Mouse (Mus musculus) naive thymus-derived CD4-positive, alpha-beta T cell, adult 5 months (primary cell): Measurements from ENCODE around the gene Nhlh1. TPM values are rescaled to one million over a fixed set of nuclear protein-coding genes. Genes with fewer than 3 reads are reported as not detected.

Experiments used
- polyA plus RNA-seq: library from polyadenylated mRNA; unstranded; fragments of 100-300 nt; shearing (Covaris generic); gene quantifications from one replicate; pipeline ENCODE4 v1.2.1, GENCODE M21; 2017

Gene Nhlh1
- not detected for polyA plus RNA-seq

GRCm38 (mm10) chr1:172057491-172057921, at the start of gene Nhlh1:
Gene Nhlh1 (minus strand): TSS chr1:172057573.

DNA sequence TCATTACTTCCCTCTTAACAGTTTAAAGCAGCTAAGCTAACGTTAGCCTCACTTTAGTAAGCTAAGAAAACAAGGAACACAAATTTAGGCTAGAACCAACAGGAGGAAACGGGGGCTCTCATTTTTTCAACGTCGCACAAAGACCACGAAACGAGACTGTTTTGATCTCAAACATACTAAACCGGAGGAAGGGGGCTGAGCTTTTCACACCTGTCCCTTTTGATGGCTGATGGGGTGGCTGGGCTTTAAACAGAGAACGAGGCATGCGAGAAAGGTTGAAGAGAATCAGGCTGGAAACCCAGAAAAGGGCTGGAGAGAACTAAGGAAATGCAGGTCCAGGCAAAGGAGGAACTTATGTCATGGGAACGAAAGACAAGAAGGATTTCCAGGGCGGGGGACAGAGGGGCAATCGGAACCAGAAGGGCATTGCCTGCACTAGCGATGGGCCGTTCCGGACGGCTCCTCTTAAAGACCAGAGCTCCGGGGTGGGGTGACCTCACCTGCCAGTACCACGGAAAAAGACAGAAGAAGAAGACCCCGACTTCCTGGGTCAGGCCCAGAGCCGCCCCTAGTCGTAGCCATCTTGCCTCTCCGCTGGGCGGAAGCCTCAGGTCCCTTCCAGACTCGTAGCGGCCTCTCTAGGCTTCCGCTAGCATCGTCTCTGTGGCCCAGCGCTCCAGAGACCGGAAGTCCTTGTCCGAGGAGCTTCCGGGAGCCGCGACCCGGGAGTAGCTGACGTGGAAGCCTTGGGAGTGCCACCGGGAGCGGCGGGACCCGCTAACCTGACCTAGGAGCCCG, 24.9 kb upstream of the Nhlh1 start, which contains the start of the genes Copa and Ncstn:
Gene Copa, plus strand, starts transcription at position 429 of the 798 bp plus-strand sequence.
Gene Ncstn, minus strand, starts transcription at position 695 of the 798 bp plus-strand sequence.

DNA sequence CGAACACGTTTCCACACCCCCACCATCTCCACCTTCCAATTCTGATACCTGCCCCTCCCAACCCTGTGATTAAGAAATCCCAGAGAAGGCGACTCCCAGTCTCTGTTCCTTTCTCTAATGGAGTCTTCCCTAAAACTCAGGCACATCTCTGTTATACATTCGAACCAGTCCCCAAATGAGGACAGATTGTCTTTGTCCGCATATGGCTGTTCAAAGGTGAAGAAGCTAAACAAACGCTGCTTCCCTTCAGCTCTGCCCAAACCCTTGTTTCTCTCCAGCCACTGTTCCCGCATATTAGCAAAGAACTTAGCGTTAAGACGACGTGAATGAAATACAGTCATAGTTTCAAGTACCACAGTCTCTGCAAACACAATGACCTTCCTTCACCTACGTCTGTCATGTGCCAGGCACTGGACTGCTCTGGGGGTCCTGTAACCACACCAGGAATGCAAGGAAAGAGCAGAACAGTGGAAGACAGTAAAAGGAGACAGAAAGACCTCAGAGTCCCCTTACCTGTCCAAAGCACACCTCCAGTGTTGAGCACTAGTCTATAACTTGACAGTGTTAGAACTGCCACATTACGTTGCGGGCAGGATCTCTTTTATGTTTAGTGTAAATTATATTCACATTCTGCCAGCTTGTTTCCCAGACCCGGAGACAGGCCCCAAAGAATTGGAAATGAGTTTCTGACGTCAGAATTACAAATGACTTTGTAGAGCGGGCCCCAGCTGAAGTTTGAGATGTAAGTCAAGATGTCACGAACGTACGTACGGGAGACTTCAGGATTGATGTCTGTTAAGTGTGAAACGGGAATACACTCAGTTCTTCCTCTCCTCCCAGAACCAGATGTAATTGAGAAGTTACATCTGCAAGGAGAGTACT, 28.7 kb downstream of the Nhlh1 start, which contains the start of gene Vangl2:
Gene Vangl2, minus strand, starts transcription at position 51 of the 882 bp plus-strand sequence.

Other genes starting within 250 kb of the Nhlh1 start
- gene Cd84, start 217.9 kb downstream of the Nhlh1 start, polyA plus RNA-seq, result 96.2 TPM
- gene Gm10521, start 161.9 kb downstream of the Nhlh1 start, polyA plus RNA-seq, result not detected
- gene Slamf6, start 140.1 kb downstream of the Nhlh1 start, polyA plus RNA-seq, result 235 TPM
- gene Vangl2, start 29.1 kb downstream of the Nhlh1 start, polyA plus RNA-seq, result 1.4 TPM
- gene Copa, start 25.0 kb upstream of the Nhlh1 start, polyA plus RNA-seq, result 199 TPM
- 102 TPM for gene Ncstn, start 25.2 kb upstream of the Nhlh1 start, polyA plus RNA-seq
- gene Pex19, start 69.2 kb upstream of the Nhlh1 start, polyA plus RNA-seq, result 41.6 TPM
- gene Dcaf8, start 90.5 kb upstream of the Nhlh1 start, polyA plus RNA-seq, result 132 TPM
- 102 TPM for gene Pea15a, start 149.2 kb upstream of the Nhlh1 start, polyA plus RNA-seq
- gene Casq1, start 162.3 kb upstream of the Nhlh1 start, polyA plus RNA-seq, result not detected
- not detected for gene Atp1a4, start 200.8 kb upstream of the Nhlh1 start, polyA plus RNA-seq
- 26.6 TPM for gene Igsf8, start 204.1 kb upstream of the Nhlh1 start, polyA plus RNA-seq
- not detected for gene Atp1a2, start 240.5 kb upstream of the Nhlh1 start, polyA plus RNA-seq